11 mouse cellular contexts compared by ENCODE assay signal in the genomic region with DNA sequence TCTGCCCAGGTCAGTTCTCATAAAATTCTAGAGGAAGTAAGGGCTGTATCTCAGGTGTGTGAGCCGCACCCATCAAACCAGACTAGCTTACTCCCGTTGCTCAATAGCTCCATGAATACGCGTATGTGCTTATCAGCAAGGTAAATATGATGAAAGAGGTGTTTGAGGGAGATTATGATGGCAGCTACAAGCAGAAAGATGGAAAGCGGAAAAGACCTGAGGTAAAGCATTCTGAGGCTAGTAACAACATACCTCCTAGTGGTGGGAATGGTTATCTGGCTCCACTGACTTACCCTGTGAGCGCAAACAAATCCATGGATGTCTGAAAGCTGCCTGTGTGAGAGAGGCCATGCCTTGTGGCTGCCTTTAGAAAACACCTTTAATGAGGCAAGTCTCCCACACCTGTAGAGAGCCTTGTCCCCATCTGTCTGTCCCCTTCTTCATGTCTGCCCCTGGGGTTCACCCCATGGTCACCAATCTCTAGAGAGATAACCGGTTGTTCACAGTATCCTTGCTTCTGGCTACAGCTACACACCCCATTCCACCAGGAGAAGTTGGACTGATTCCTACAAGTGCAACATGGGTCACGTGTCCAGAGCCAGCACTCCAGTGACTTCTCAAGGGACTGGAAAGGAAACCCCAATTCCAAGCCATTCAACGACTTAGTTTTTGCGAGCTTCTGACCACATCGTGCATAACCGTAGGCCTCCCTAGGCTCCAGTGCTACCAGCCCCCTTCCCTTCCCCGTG. TPM values are rescaled to one million over a fixed set of nuclear protein-coding genes. Genes with fewer than 3 reads are reported as not detected.
DNase-seq lines count a peak whose midpoint lies in the region; ATAC-seq and TF ChIP-seq lines count a peak whose summit lies in the region.
"Had no signal": no experiment of that assay in that cellular context is flagged by ENCODE, and none has a peak within 500 bp of the region (broad histone marks: within the 10 kb centered on the region; RNA-seq: fewer than 3 reads in every experiment).

No protein-coding gene starts in this region.

- TF ChIP-seq CTCF in intestine, postnatal 0 days (IDR thresholded peaks at IDR 0.05; ENCODE audit: low read depth), result peak; percentile 72
- no peak for TF ChIP-seq CTCF in lung, adult 2 months (IDR thresholded peaks at IDR 0.05; ENCODE audit: insufficient read depth, low read length)

- H3K4me3 ChIP-seq in forebrain, embryonic 10.5 days, result no peak overlapping the region
- no peak overlapping the region for H3K4me3 ChIP-seq in forebrain, embryonic 14.5 days (ENCODE audit: low read depth, low read length)
- H3K4me3 ChIP-seq in intestine, postnatal 0 days (ENCODE audit: low read depth, low read length), result no peak overlapping the region
- no peak overlapping the region for H3K4me3 ChIP-seq in lung, adult 2 months (replicated peaks; ENCODE audit: extremely low read depth, low read depth, low read length)
- H3K4me3 ChIP-seq: embryonic facial prominence, embryonic 15.5 days; neural tube, embryonic 15.5 days had no signal

- H3K27me3 ChIP-seq in forebrain, embryonic 10.5 days (ENCODE audit: poor library complexity, severe bottlenecking), result peaks cover 17% of the 10 kb centered on the region
- no peaks in the 10 kb centered on the region for H3K27me3 ChIP-seq in forebrain, embryonic 14.5 days (replicated peaks; ENCODE audit: control insufficient read depth, insufficient read depth, low read length)
- no peaks in the 10 kb centered on the region for H3K27me3 ChIP-seq in intestine, postnatal 0 days (replicated peaks; ENCODE audit: control insufficient read depth, insufficient read depth, low read length)
- H3K27me3 ChIP-seq: embryonic facial prominence, embryonic 15.5 days; neural tube, embryonic 15.5 days had no signal

- no peak overlapping the region for H3K27ac ChIP-seq in forebrain, embryonic 10.5 days
- H3K27ac ChIP-seq in forebrain, embryonic 14.5 days (ENCODE audit: low read depth, low read length), result no peak overlapping the region
- no peak overlapping the region for H3K27ac ChIP-seq in intestine, postnatal 0 days (ENCODE audit: low read depth, low read length)
- H3K27ac ChIP-seq: embryonic facial prominence, embryonic 15.5 days; neural tube, embryonic 15.5 days had no signal

- intact Hi-C loops in left cerebral cortex, postnatal 4 days (cut with DNase I), result no loop called here

- DNase-seq in forebrain, embryonic 10.5 days (ENCODE audit: extremely low spot score, low spot score), result peak; percentile 12
- no peak for DNase-seq in forebrain, embryonic 14.5 days (ENCODE audit: low spot score)
- DNase-seq in ES-CJ7 (ENCODE audit: low read depth, low spot score), result peak; percentile 56
- DNase-seq in lung, adult 2 months, result peak; percentile 46
- DNase-seq in left cerebral cortex, postnatal 4 days, result no peak
- DNase-seq in frontal cortex, postnatal 14 days (ENCODE audit: low spot score in 2 of 2), result no peak
- no peak for DNase-seq in cerebellum, postnatal 14 days
- DNase-seq: B cell, adult 2 months had no signal

- no peaks in the 10 kb centered on the region for H3K36me3 ChIP-seq in forebrain, embryonic 10.5 days (replicated peaks)
- no peaks in the 10 kb centered on the region for H3K36me3 ChIP-seq in forebrain, embryonic 14.5 days (ENCODE audit: control insufficient read depth, insufficient read depth, low read length)
- no peaks in the 10 kb centered on the region for H3K36me3 ChIP-seq in intestine, postnatal 0 days (ENCODE audit: control insufficient read depth, insufficient read depth)
- H3K36me3 ChIP-seq: embryonic facial prominence, embryonic 15.5 days; neural tube, embryonic 15.5 days had no signal

- ATAC-seq in forebrain, embryonic 14.5 days, result no peak
- ATAC-seq in intestine, postnatal 0 days, result peak; percentile 95

- H3K9ac ChIP-seq in forebrain, embryonic 14.5 days (ENCODE audit: low read length), result no peak overlapping the region
- no peak overlapping the region for H3K9ac ChIP-seq in intestine, postnatal 0 days (ENCODE audit: low read depth, low read length)
- H3K9ac ChIP-seq: embryonic facial prominence, embryonic 15.5 days; neural tube, embryonic 15.5 days had no signal

- H3K9me3 ChIP-seq in forebrain, embryonic 10.5 days, result no peaks in the 10 kb centered on the region
- no peaks in the 10 kb centered on the region for H3K9me3 ChIP-seq in forebrain, embryonic 14.5 days (replicated peaks; ENCODE audit: control insufficient read depth, low read length)
- H3K9me3 ChIP-seq in intestine, postnatal 0 days (ENCODE audit: control insufficient read depth), result no peaks in the 10 kb centered on the region
- H3K9me3 ChIP-seq: embryonic facial prominence, embryonic 15.5 days; neural tube, embryonic 15.5 days had no signal

- peaks cover 10% of the 10 kb centered on the region for H3K4me1 ChIP-seq in forebrain, embryonic 10.5 days
- no peaks in the 10 kb centered on the region for H3K4me1 ChIP-seq in forebrain, embryonic 14.5 days (ENCODE audit: control insufficient read depth, insufficient read depth, low read length)
- H3K4me1 ChIP-seq in intestine, postnatal 0 days (replicated peaks; ENCODE audit: control insufficient read depth, insufficient read depth, low read length), result peaks cover 4% of the 10 kb centered on the region; the same call in 1 of the 2 replicates
- peaks cover 3% of the 10 kb centered on the region; the same call in 1 of the 2 replicates for H3K4me1 ChIP-seq in lung, adult 2 months (ENCODE audit: control insufficient read depth, insufficient read depth, low read length)
- H3K4me1 ChIP-seq: embryonic facial prominence, embryonic 15.5 days had no signal

- H3K4me2 ChIP-seq in forebrain, embryonic 14.5 days (ENCODE audit: low read length), result no peak overlapping the region
- no peak overlapping the region for H3K4me2 ChIP-seq in intestine, postnatal 0 days (replicated peaks; ENCODE audit: low read depth)
- H3K4me2 ChIP-seq: embryonic facial prominence, embryonic 15.5 days; neural tube, embryonic 15.5 days had no signal

- no peak for TF ChIP-seq POLR2A in lung, adult 2 months (IDR thresholded peaks at IDR 0.05; ENCODE audit: borderline replicate concordance, extremely low read depth, low read depth, low read length)

- 90% methylated on average over 13 of the region's 13 CpGs for WGBS in forebrain, embryonic 10.5 days
- 87% methylated on average over 13 of the region's 13 CpGs for WGBS in forebrain, embryonic 14.5 days
- WGBS in intestine, postnatal 0 days, result 37% methylated on average over 13 of the region's 13 CpGs
- WGBS in lung, adult 2 months, result 59% methylated on average over 13 of the region's 13 CpGs

RNA-seq across cellular contexts. Expression of gene Kras, which starts 6.1 kb away (rescaled TPM):
- polyA plus RNA-seq in forebrain, embryonic 10.5 days (2016; fragmentation: Nextera tagmentation; extraction: Ambion mirVana), result 93.1 and 103 TPM in 2 replicates
- polyA plus RNA-seq in forebrain, embryonic 14.5 days (2014; fragmentation: Nextera tagmentation; extraction: Ambion mirVana), result 120 and 133 TPM in 2 replicates
- 62.0 and 64.2 TPM in 2 replicates for polyA plus RNA-seq in intestine, postnatal 0 days (2015; fragmentation: Nextera tagmentation; extraction: Ambion mirVana)
- 23.2 and 27.7 TPM in 2 replicates for polyA plus RNA-seq in lung, adult 2 months (2012; rRNA removed)
- 10 to 100 TPM; 96.4 to 98.4 TPM for total RNA-seq in left cerebral cortex, postnatal 4 days (2021)

RNA-seq across cellular contexts. Expression of gene Etfrf1, which starts 45.2 kb away (rescaled TPM):
- 34.1 and 35.4 TPM in 2 replicates for polyA plus RNA-seq in forebrain, embryonic 10.5 days (2016; fragmentation: Nextera tagmentation; extraction: Ambion mirVana)
- 23.2 and 26.6 TPM in 2 replicates for polyA plus RNA-seq in forebrain, embryonic 14.5 days (2014; fragmentation: Nextera tagmentation; extraction: Ambion mirVana)
- 48.8 and 49.5 TPM in 2 replicates for polyA plus RNA-seq in intestine, postnatal 0 days (2015; fragmentation: Nextera tagmentation; extraction: Ambion mirVana)
- 3.7 and 8.3 TPM in 2 replicates for polyA plus RNA-seq in lung, adult 2 months (2012; rRNA removed)
- total RNA-seq in left cerebral cortex, postnatal 4 days (2021), result 10 to 100 TPM; 10.9 to 12.3 TPM

RNA-seq across cellular contexts. Expression of gene Casc1, which starts 45.3 kb away (rescaled TPM):
- polyA plus RNA-seq in forebrain, embryonic 10.5 days (2016; fragmentation: Nextera tagmentation; extraction: Ambion mirVana), result 0.47 and 0.61 TPM in 2 replicates
- polyA plus RNA-seq in forebrain, embryonic 14.5 days (2014; fragmentation: Nextera tagmentation; extraction: Ambion mirVana), result 1.0 and 1.1 TPM in 2 replicates
- polyA plus RNA-seq in intestine, postnatal 0 days (2015; fragmentation: Nextera tagmentation; extraction: Ambion mirVana), result 0.08 TPM in 2 replicates
- 3.2 and 4.5 TPM in 2 replicates for polyA plus RNA-seq in lung, adult 2 months (2012; rRNA removed)
- 1 to 10 TPM; 1.1 to 1.6 TPM for total RNA-seq in left cerebral cortex, postnatal 4 days (2021)

Comparison
In these comparisons a context has a peak if more than half of its experiments do, and no peak if none do; other contexts are left out.
1. DNase-seq: peak in forebrain, embryonic 10.5 days (single experiment), ES-CJ7 (single experiment) and lung, adult 2 months (single experiment); none in forebrain, embryonic 14.5 days (single experiment), left cerebral cortex, postnatal 4 days (single experiment), frontal cortex, postnatal 14 days (0 of 2) and cerebellum, postnatal 14 days (0 of 2).